Mouse (Mus musculus): ENCODE results near the gene Cd209f.

The Cd209f gene

GRCm38 (mm10) chr8:4105735-4106134 is at the start of gene Cd209f:
Cd209f (minus strand) TSS chr8:4105835.
- WGBS: 67% methylated on average over 2 of the region's 2 CpGs

- 37% methylated on average over 1 of the region's 1 CpGs for WGBS
Measured at GRCm38 (mm10) chr8:4147272-4147671, 41.6 kb upstream of the Cd209f start.

GRCm38 (mm10) chr8:4141721-4142120 is 36.1 kb upstream of the Cd209f start:
- 65% methylated on average over 3 of the region's 3 CpGs for WGBS

GRCm38 (mm10) chr8:4139660-4140646 is 34.3 kb upstream of the Cd209f start:
- WGBS: 5% methylated on average over 12 of the region's 12 CpGs

GRCm38 (mm10) chr8:4133798-4134197 is 28.2 kb upstream of the Cd209f start, which contains the start of gene Cd209g:
Cd209g (plus strand) TSS chr8:4134098.
- 92% methylated on average over 10 of the region's 10 CpGs for WGBS

GRCm38 (mm10) chr8:4088514-4088913 is 17.1 kb downstream of the Cd209f start:
- WGBS: 80% methylated on average over 3 of the region's 3 CpGs

- 40% methylated on average over 33 of the region's 33 CpGs for WGBS
Measured at GRCm38 (mm10) chr8:4087180-4087722, 18.4 kb downstream of the Cd209f start.

Data from cerebral cortex, adult 2 months (tissue).